Mouse (Mus musculus) lung, adult 2 months (tissue): ENCODE data around the gene Man2b1.

Experiments used
- CTCF ChIP-seq: fragments of 200-500 bp; IDR thresholded peaks from 2 replicates; pipeline ENCODE4 v1.5.1; 2011; ENCODE audit warnings: mild to moderate bottlenecking, low read length, control low read depth; ENCODE audit not compliant: insufficient read depth
- POLR2A ChIP-seq: fragments of 200-500 bp; IDR thresholded peaks from 2 replicates; pipeline ENCODE4 v1.6.1; 2011; ENCODE audit warnings: low read depth, mild to moderate bottlenecking, control low read depth, low read length, borderline replicate concordance; ENCODE audit errors: extremely low read depth

- TF ChIP-seq POLR2A (no peak), CTCF (no peak)
These were observed 47.3 kb upstream of the Man2b1 start for GRCm38 (mm10) chr8:85035728-85036310.
